9 mouse cellular contexts compared by ENCODE assay signal in genomic region chr5:134946857-134947255, GRCm38 (mm10). TPM values are rescaled to one million over a fixed set of nuclear protein-coding genes. Genes with fewer than 3 reads are reported as not detected.
DNase-seq lines count a peak whose midpoint lies in the region; ATAC-seq and TF ChIP-seq lines count a peak whose summit lies in the region.
"Had no signal": no experiment of that assay in that cellular context is flagged by ENCODE, and none has a peak within 500 bp of the region (broad histone marks: within the 10 kb centered on the region; RNA-seq: fewer than 3 reads in every experiment).

Gene Cldn4, minus strand, starts transcription at chr5:134946934.

- no peak within 1 kb of the TSS; the same call in 1 of the 2 replicates for H3K4me2 ChIP-seq in heart, postnatal 0 days (ENCODE audit: low read depth, low read length)
- peak within 1 kb of the TSS; percentile 33; the same call in 1 of the 2 replicates for H3K4me2 ChIP-seq in hindbrain, embryonic 12.5 days (replicated peaks)
- peak within 1 kb of the TSS; percentile 32; the same call in 1 of the 2 replicates for H3K4me2 ChIP-seq in liver, postnatal 0 days (ENCODE audit: low read depth, low read length)

- WGBS in heart, postnatal 0 days, result 28% methylated on average over 11 of the region's 11 CpGs
- WGBS in hindbrain, embryonic 12.5 days, result 12% methylated on average over 11 of the region's 11 CpGs
- 54% methylated on average over 11 of the region's 11 CpGs for WGBS in liver, postnatal 0 days (ENCODE audit: insufficient replicate concordance)

- no peak for DNase-seq in heart, postnatal 0 days (ENCODE audit: low spot score)
- no peak for DNase-seq in heart, adult 9 months (ENCODE audit: low spot score in 2 of 2)
- no peak for DNase-seq in liver, postnatal 0 days
- peak; percentile 73 to 80 for DNase-seq in thymus, postnatal 10 days (ENCODE audit: low spot score in 2 of 2)
- DNase-seq in gastrocnemius, adult 2 months, result no peak
- no peak for DNase-seq in layer of hippocampus, adult 11-12 months (ENCODE audit: low spot score)
- no peak for DNase-seq in gastrocnemius, adult 8-10 months (ENCODE audit: low spot score in 2 of 2)

- H3K36me3 ChIP-seq in heart, postnatal 0 days (replicated peaks; ENCODE audit: control insufficient read depth, insufficient read depth, low read length), result no peaks in the 10 kb centered on the region
- H3K36me3 ChIP-seq in hindbrain, embryonic 12.5 days, result no peaks in the 10 kb centered on the region
- H3K36me3 ChIP-seq in liver, postnatal 0 days (replicated peaks; ENCODE audit: insufficient read depth, low read length), result no peaks in the 10 kb centered on the region

- H3K9ac ChIP-seq in heart, postnatal 0 days (replicated peaks; ENCODE audit: low read depth, low read length), result no peak within 1 kb of the TSS
- H3K9ac ChIP-seq in hindbrain, embryonic 12.5 days, result peak within 1 kb of the TSS; percentile 35
- H3K9ac ChIP-seq in liver, postnatal 0 days (replicated peaks), result no peak within 1 kb of the TSS

- H3K4me3 ChIP-seq in heart, postnatal 0 days (ENCODE audit: low read depth, low read length), result peak within 1 kb of the TSS; percentile 11; the same call in 1 of the 2 replicates
- H3K4me3 ChIP-seq in hindbrain, embryonic 12.5 days, result peak within 1 kb of the TSS; percentile 15
- H3K4me3 ChIP-seq in liver, postnatal 0 days (ENCODE audit: low read depth, low read length), result no peak within 1 kb of the TSS
- H3K4me3 ChIP-seq in gastrocnemius, adult 2 months, result no peak within 1 kb of the TSS

- no peak for TF ChIP-seq CTCF in heart, postnatal 0 days (IDR thresholded peaks at IDR 0.05; ENCODE audit: low read depth)
- TF ChIP-seq CTCF in liver, postnatal 0 days (IDR thresholded peaks at IDR 0.05; ENCODE audit: low read depth), result no peak
- TF ChIP-seq CTCF in gastrocnemius, adult 2 months (IDR thresholded peaks at IDR 0.05), result no peak

- ATAC-seq in heart, postnatal 0 days (ENCODE audit: insufficient read depth, low read depth), result no peak
- no peak for ATAC-seq in hindbrain, embryonic 12.5 days (ENCODE audit: low FRiP score)
- ATAC-seq in liver, postnatal 0 days, result no peak

- no peaks in the 10 kb centered on the region for H3K9me3 ChIP-seq in heart, postnatal 0 days (replicated peaks; ENCODE audit: control insufficient read depth, low read length)
- H3K9me3 ChIP-seq in hindbrain, embryonic 12.5 days (replicated peaks), result no peaks in the 10 kb centered on the region
- no peaks in the 10 kb centered on the region for H3K9me3 ChIP-seq in liver, postnatal 0 days (ENCODE audit: low read length)

- TF ChIP-seq EP300 in heart, postnatal 0 days (IDR thresholded peaks at IDR 0.05; ENCODE audit: low read depth), result no peak
- TF ChIP-seq EP300 in liver, postnatal 0 days (IDR thresholded peaks at IDR 0.05; ENCODE audit: low read depth), result no peak

- peaks cover 16% of the 10 kb centered on the region for H3K27me3 ChIP-seq in heart, postnatal 0 days (ENCODE audit: control insufficient read depth, insufficient read depth, low read length)
- H3K27me3 ChIP-seq in hindbrain, embryonic 12.5 days, result peaks cover 41% of the 10 kb centered on the region
- no peaks in the 10 kb centered on the region for H3K27me3 ChIP-seq in liver, postnatal 0 days (ENCODE audit: insufficient read depth, low read length)

- peak within 1 kb of the TSS; percentile 5; the same call in 1 of the 2 replicates for H3K27ac ChIP-seq in heart, postnatal 0 days (ENCODE audit: low read depth)
- no peak within 1 kb of the TSS for H3K27ac ChIP-seq in hindbrain, embryonic 12.5 days
- H3K27ac ChIP-seq in liver, postnatal 0 days (ENCODE audit: low read depth), result no peak within 1 kb of the TSS
- H3K27ac ChIP-seq in gastrocnemius, adult 2 months, result no peak within 1 kb of the TSS

- intact Hi-C loops in gastrocnemius, adult 2 months (cut with DNase I), result no loop called here

- peaks cover 12% of the 10 kb centered on the region; the same call in 1 of the 2 replicates for H3K4me1 ChIP-seq in heart, postnatal 0 days (ENCODE audit: control insufficient read depth, insufficient read depth)
- peaks cover 9% of the 10 kb centered on the region for H3K4me1 ChIP-seq in hindbrain, embryonic 12.5 days
- peaks cover 33% of the 10 kb centered on the region for H3K4me1 ChIP-seq in liver, postnatal 0 days (ENCODE audit: insufficient read depth)

RNA-seq across cellular contexts. Expression of gene Cldn4, which starts in this region (rescaled TPM):
- total RNA-seq in heart, postnatal 0 days (2014; rRNA removed; ENCODE audit: low replicate concordance), result 0.12 and 10.2 TPM in 2 replicates
- 0.18 TPM in 1 of 2 replicates, not detected in the other for polyA plus RNA-seq in heart, postnatal 0 days (2015; fragmentation: Nextera tagmentation; extraction: Ambion mirVana)
- polyA plus RNA-seq in hindbrain, embryonic 12.5 days (2016; fragmentation: Nextera tagmentation; extraction: Ambion mirVana), result 4.2 and 6.1 TPM in 2 replicates
- polyA plus RNA-seq in liver, postnatal 0 days (2015; fragmentation: Nextera tagmentation; extraction: Ambion mirVana), result 0.13 and 0.32 TPM in 2 replicates
- total RNA-seq in gastrocnemius, adult 2 months (2021), result not detected
- not detected for total RNA-seq in gastrocnemius, adult 8-10 months (2022)
- total RNA-seq: layer of hippocampus, postnatal 14 days had no signal

Comparison
In these comparisons a context has a peak if more than half of its experiments do, and no peak if none do; other contexts are left out.
1. DNase-seq: peak in thymus, postnatal 10 days (2 of 2); none in heart, postnatal 0 days (single experiment), heart, adult 9 months (0 of 2), liver, postnatal 0 days (single experiment), gastrocnemius, adult 2 months (single experiment), layer of hippocampus, adult 11-12 months (single experiment) and gastrocnemius, adult 8-10 months (0 of 2).
2. H3K4me3 ChIP-seq: peak in heart, postnatal 0 days (single experiment) and hindbrain, embryonic 12.5 days (single experiment); none in liver, postnatal 0 days (single experiment) and gastrocnemius, adult 2 months (single experiment).